Mouse (Mus musculus): ENCODE measurements at regions not wholly inside any gene's neighbourhood (a gene's known extent, or its start where the extent isn't known, plus 50 kb on each side); places are given as distances from the start of the nearest gene placed in this dataset.

DNA sequence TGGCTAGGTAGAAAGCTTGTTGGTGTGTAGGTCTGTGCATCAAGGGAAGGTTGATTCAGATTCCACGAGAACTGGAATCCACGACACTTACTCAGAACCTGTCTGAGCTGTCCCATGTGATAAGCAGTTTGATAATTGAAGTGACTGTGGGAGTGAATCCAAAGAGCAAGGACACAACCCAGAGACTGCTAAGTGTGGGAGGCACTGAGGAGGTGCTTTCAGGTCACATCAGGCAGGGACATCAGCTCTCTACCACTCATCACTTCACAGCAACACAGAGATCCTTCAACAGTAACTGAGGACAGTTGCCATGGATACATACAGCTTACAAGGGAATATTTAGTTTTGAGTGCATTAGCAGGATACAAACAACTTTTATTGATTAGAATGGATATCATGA lies 194.0 kb upstream of the Tet2 start:
- Histone ChIP-seq H3K4me1 (ENCODE audit: control insufficient read depth, insufficient read depth, low read length) (no peaks in the 10 kb centered on the region), H3K4me2 (ENCODE audit: low read depth, low read length) (no peak overlapping the region), H3K9ac (ENCODE audit: low read depth, low read length) (no peak overlapping the region), H3K27me3 (replicated peaks; ENCODE audit: control insufficient read depth, insufficient read depth, low read length) (no peaks in the 10 kb centered on the region), H3K36me3 (ENCODE audit: control insufficient read depth, insufficient read depth, low read length) (no peaks in the 10 kb centered on the region), H3K4me3 (ENCODE audit: low read length) (no peak overlapping the region), H3K9me3 (ENCODE audit: control insufficient read depth, low read length) (no peaks in the 10 kb centered on the region), H3K27ac (ENCODE audit: low read length) (no peak overlapping the region)
- ATAC-seq, result no peak
- 91% methylated on average over 2 of the region's 2 CpGs for WGBS

DNA sequence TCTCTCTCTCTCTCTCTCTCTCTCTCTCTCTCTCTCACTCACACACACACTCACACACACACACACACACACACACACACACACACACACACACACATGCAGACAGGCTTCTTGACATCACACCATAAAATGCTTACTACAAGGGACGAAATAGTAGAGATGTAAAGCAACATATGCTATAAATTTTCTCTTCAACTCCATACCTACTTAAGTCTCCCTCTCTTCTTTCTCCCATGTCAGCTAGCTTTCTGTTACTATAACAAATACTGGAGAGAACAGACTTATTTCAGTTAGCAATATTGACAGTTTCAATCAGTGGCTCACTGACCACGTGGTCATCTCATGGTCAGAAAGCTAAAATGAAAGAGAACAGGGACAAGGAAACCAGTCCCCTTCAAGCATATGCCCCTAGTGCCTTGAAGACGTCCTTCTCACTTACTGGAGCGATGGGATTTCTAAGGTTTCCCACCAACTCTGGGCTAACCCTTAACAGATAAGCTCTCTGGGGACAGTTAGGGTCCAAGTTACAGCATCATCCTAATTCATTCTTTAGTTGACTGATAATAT lies 199.7 kb upstream of the Tet2 start:
- no peak overlapping the region for H3K27ac ChIP-seq (ENCODE audit: low read length)
- H3K4me3 ChIP-seq (ENCODE audit: low read length), result no peak overlapping the region
- 82% methylated on average over 4 of the region's 4 CpGs for WGBS
- H3K4me2 ChIP-seq (ENCODE audit: low read depth, low read length), result no peak overlapping the region
- H3K27me3 ChIP-seq (replicated peaks; ENCODE audit: control insufficient read depth, insufficient read depth, low read length), result no peaks in the 10 kb centered on the region
- H3K9me3 ChIP-seq (ENCODE audit: control insufficient read depth, low read length), result no peaks in the 10 kb centered on the region
- no peak overlapping the region for H3K9ac ChIP-seq (ENCODE audit: low read depth, low read length)
- H3K36me3 ChIP-seq (ENCODE audit: control insufficient read depth, insufficient read depth, low read length), result no peaks in the 10 kb centered on the region
- H3K4me1 ChIP-seq (ENCODE audit: control insufficient read depth, insufficient read depth, low read length), result no peaks in the 10 kb centered on the region
- ATAC-seq, result no peak

DNA sequence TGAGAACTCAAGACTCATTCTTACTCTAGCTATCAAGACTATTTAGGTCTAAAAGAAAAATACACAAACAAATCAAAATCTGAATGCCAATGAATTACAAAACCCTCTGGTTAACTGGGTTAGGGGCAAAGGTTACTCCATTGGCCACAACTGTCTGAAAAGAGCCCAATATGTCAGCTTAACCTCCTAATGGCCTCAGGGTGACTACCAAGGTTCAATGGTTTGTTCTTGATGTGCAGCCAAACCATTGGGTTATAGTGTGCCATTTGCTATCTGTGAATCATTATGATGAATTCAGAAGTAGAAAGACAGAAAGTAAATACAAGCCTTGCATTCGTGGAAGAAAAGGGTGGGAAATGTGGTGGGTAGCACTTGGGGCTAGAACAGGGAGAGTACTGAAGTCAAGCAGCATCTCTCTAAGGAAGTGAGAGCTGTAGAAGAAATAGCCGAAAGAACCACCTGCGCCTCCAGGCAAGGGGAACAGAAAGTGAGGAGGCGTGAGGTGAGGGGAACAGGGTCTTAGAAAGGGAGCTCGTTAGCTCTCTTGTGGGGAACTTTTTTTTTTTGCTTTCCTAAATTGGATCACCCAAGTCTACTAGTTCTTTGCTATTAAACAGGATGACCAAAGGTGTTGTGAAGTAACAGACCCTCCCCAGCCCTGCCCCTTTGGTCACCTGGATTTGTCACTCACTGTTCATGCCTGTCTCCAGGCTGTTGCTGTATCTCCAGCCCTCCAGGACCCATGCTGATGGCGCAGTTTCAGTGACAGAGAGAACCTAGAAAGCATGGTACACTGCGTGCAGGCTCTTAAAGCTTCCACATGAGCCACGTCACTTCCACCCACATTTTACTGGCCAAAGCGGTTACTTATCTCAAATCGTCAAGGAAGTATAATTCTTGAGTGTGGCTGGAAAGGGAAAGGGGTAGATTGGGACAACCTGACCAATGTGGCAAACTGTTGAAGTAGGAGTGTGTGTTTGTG lies 204.1 kb upstream of the Tet2 start:
- Histone ChIP-seq H3K4me1 (ENCODE audit: control insufficient read depth, insufficient read depth, low read length) (peaks cover 3% of the 10 kb centered on the region; the same call in 1 of the 2 replicates), H3K4me3 (ENCODE audit: low read length) (no peak overlapping the region), H3K4me2 (ENCODE audit: low read depth, low read length) (no peak overlapping the region), H3K36me3 (ENCODE audit: control insufficient read depth, insufficient read depth, low read length) (no peaks in the 10 kb centered on the region), H3K9me3 (ENCODE audit: control insufficient read depth, low read length) (no peaks in the 10 kb centered on the region), H3K9ac (ENCODE audit: low read depth, low read length) (no peak overlapping the region), H3K27ac (ENCODE audit: low read length) (no peak overlapping the region), H3K27me3 (replicated peaks; ENCODE audit: control insufficient read depth, insufficient read depth, low read length) (no peaks in the 10 kb centered on the region)
- WGBS, result 87% methylated on average over 10 of the region's 10 CpGs
- no peak for ATAC-seq

DNA sequence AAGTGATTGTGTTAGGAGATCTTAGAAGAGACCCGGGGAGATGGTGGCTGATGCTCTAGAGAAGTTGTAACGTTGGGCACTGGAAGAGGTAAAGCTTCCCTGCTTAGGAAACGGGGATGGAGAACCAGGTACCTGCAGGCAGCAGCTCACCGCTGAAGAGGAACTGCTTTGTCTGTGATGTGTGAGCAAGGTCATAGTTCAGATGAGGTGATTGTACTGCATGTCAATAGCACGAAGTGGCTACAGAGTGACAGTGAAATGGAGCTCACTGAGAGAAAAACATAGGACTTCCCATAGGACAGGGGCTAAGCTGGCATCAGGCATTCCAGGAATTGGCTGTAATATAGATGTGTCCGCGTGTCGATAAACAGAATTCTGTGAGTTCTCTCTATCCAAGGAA lies 205.1 kb upstream of the Tet2 start:
- ATAC-seq, result no peak
- H3K27ac ChIP-seq (ENCODE audit: low read length), result no peak overlapping the region

DNA sequence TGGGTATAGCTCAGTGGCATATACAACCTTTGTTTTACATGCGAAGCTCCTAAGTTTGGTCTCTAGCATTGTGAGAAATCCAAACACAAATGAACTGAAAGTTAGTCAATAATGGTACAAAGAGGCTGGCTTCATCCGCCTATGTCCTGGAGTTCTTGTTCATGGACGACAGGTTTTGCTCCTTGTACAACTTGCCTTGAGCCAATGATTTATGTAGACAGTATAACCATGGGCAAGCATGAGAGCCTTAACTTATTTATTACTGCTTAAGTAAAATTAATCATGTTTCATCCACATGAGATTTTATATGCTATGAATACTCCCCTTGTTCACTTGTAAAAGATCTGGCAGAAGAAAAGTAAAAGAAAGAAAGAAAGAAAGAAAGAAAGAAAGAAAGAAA lies 205.7 kb upstream of the Tet2 start:
- no peak for ATAC-seq
- Histone ChIP-seq H3K4me1 (ENCODE audit: control insufficient read depth, insufficient read depth, low read length) (peaks cover 12% of the 10 kb centered on the region; the same call in 1 of the 2 replicates), H3K27me3 (replicated peaks; ENCODE audit: control insufficient read depth, insufficient read depth, low read length) (no peaks in the 10 kb centered on the region), H3K27ac (ENCODE audit: low read length) (no peak overlapping the region), H3K9me3 (ENCODE audit: control insufficient read depth, low read length) (no peaks in the 10 kb centered on the region), H3K4me2 (ENCODE audit: low read depth, low read length) (no peak overlapping the region), H3K36me3 (ENCODE audit: control insufficient read depth, insufficient read depth, low read length) (no peaks in the 10 kb centered on the region), H3K4me3 (ENCODE audit: low read length) (no peak overlapping the region), H3K9ac (ENCODE audit: low read depth, low read length) (no peak overlapping the region)
- 77% methylated on average over 3 of the region's 3 CpGs for WGBS

More for the DNA sequence above, 205.1 kb upstream of the Tet2 start:
- Histone ChIP-seq H3K9ac (ENCODE audit: low read depth, low read length) (no peak overlapping the region), H3K4me3 (ENCODE audit: low read length) (no peak overlapping the region), H3K27me3 (replicated peaks; ENCODE audit: control insufficient read depth, insufficient read depth, low read length) (no peaks in the 10 kb centered on the region), H3K9me3 (ENCODE audit: control insufficient read depth, low read length) (no peaks in the 10 kb centered on the region), H3K4me2 (ENCODE audit: low read depth, low read length) (no peak overlapping the region), H3K36me3 (ENCODE audit: control insufficient read depth, insufficient read depth, low read length) (no peaks in the 10 kb centered on the region), H3K4me1 (ENCODE audit: control insufficient read depth, insufficient read depth, low read length) (peaks cover 11% of the 10 kb centered on the region; the same call in 1 of the 2 replicates)
- WGBS, result 80% methylated on average over 8 of the region's 8 CpGs

DNA sequence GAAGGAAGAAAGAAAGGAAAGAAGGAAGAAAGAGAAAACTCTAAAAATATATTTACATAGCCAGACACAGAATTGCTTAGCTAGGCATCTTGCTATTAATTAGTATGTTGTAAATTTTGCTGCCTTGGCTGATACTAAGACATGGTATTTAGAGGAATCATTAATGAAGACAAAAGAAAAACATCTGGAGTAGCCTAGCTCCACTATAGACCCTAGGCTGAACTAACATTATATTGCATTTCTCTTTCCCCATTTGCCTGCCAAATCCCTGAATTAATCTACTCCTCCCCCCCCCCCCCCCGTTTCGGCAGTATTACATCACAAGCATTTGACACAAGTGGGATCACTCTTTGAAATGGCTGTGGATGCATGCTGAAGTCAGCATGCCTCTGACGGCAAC lies 206.1 kb upstream of the Tet2 start:
- Histone ChIP-seq H3K4me2 (ENCODE audit: low read depth, low read length) (no peak overlapping the region), H3K9ac (ENCODE audit: low read depth, low read length) (no peak overlapping the region), H3K27me3 (replicated peaks; ENCODE audit: control insufficient read depth, insufficient read depth, low read length) (no peaks in the 10 kb centered on the region), H3K4me3 (ENCODE audit: low read length) (no peak overlapping the region), H3K9me3 (ENCODE audit: control insufficient read depth, low read length) (no peaks in the 10 kb centered on the region), H3K27ac (ENCODE audit: low read length) (no peak overlapping the region), H3K4me1 (ENCODE audit: control insufficient read depth, insufficient read depth, low read length) (peaks cover 12% of the 10 kb centered on the region; the same call in 1 of the 2 replicates), H3K36me3 (ENCODE audit: control insufficient read depth, insufficient read depth, low read length) (no peaks in the 10 kb centered on the region)
- peak; percentile 40; the same call in 1 of the 2 replicates for ATAC-seq
- WGBS, result 46% methylated on average over 3 of the region's 3 CpGs

DNA sequence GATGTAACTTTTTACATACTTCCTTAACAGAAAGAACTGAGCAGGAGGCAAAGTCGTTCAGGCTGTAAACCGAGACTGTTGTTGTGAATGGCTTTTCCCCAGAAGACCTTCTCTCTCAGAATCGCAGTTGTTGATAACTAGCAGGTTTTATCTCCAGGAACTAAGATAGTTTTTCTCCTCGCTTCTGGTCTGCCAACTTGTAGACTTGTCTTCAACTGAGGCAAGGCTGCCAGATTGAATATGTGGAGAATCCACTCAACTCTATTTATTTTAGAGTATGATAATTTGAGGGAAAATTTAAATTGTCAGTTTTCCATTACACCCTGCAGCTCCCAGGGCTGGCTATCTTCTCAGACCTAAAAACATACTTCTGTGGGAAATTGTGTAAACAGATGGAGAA lies 206.6 kb upstream of the Tet2 start:
- Histone ChIP-seq H3K4me3 (ENCODE audit: low read length) (no peak overlapping the region), H3K9me3 (ENCODE audit: control insufficient read depth, low read length) (no peaks in the 10 kb centered on the region), H3K27ac (ENCODE audit: low read length) (no peak overlapping the region), H3K4me1 (ENCODE audit: control insufficient read depth, insufficient read depth, low read length) (peaks cover 12% of the 10 kb centered on the region; the same call in 1 of the 2 replicates), H3K36me3 (ENCODE audit: control insufficient read depth, insufficient read depth, low read length) (no peaks in the 10 kb centered on the region), H3K27me3 (replicated peaks; ENCODE audit: control insufficient read depth, insufficient read depth, low read length) (no peaks in the 10 kb centered on the region), H3K9ac (ENCODE audit: low read depth, low read length) (no peak overlapping the region), H3K4me2 (ENCODE audit: low read depth, low read length) (no peak overlapping the region)
- ATAC-seq, result no peak
- WGBS, result 32% methylated on average over 4 of the region's 4 CpGs

DNA sequence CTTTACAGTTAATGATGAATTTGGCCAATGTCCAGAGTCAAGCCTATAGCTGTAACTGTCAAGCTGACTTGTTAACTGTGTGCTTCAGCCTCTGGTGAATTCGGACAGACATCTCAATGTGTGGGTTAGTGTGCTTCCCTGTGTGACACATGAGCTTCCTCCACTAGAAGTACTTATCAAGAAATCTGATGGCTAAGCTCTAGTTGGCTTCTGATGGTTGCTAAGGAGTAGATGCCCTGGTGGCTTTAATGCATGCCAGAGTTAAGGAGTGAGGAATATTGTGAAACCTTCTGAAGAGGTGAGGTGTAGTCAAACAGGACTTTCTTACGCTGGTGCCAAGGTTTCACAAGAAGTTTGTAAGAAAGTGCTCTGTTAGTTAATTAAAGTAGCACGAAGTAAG lies 208.1 kb upstream of the Tet2 start:
- no peak for ATAC-seq
- Histone ChIP-seq H3K9ac (ENCODE audit: low read depth, low read length) (no peak overlapping the region), H3K4me1 (ENCODE audit: control insufficient read depth, insufficient read depth, low read length) (peaks cover 16% of the 10 kb centered on the region; the same call in 1 of the 2 replicates), H3K4me2 (ENCODE audit: low read depth, low read length) (no peak overlapping the region), H3K9me3 (ENCODE audit: control insufficient read depth, low read length) (no peaks in the 10 kb centered on the region), H3K4me3 (ENCODE audit: low read length) (no peak overlapping the region), H3K27me3 (replicated peaks; ENCODE audit: control insufficient read depth, insufficient read depth, low read length) (no peaks in the 10 kb centered on the region), H3K36me3 (ENCODE audit: control insufficient read depth, insufficient read depth, low read length) (no peaks in the 10 kb centered on the region), H3K27ac (ENCODE audit: low read length) (no peak overlapping the region)
- WGBS, result 79% methylated on average over 3 of the region's 3 CpGs

DNA sequence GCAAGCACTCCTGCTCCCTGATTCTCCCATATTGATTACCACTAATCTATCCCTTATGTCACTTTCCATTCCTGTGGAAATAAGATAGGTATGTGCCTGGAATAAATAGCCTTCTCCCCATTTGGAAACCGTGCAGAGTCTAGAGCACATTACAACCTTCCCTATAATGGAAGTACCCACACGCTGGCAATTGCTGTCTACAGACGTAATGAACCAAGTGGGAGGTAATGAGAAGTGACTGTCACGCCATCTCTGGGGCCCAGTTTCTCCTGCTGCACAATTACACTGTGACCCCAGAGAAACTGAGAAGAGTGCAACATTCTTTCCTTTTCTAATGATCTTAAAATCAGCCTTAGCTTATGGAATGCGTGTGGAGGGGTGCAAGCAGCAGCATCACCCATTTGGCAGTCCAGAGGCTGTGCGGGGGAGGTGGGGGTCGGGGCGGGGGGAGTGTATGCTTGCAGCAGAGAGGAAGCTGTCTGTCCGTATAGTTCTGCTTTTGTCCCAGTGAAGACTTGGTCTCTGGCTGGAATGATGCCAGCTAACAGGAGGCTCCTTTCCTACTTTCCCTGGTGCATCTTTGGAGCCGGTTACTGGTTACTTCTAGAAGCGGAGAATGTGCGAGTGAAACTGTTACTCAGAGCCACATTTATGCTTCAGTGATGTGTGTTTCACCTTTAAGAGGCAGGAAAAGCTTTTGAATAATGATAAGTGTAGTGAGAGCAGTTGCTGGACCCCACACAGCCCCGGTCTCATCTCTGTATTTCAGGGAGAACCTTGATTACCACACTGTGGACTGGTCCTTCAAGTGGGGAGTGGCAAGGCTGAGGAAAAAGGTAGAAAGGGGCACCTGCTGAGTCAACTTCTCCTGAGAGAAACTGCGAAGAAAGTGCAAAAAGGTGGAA lies 209.3 kb upstream of the Tet2 start:
- H3K4me3 ChIP-seq (ENCODE audit: low read length), result no peak overlapping the region
- peaks cover 16% of the 10 kb centered on the region; the same call in 1 of the 2 replicates for H3K4me1 ChIP-seq (ENCODE audit: control insufficient read depth, insufficient read depth, low read length)
- H3K27me3 ChIP-seq (replicated peaks; ENCODE audit: control insufficient read depth, insufficient read depth, low read length), result no peaks in the 10 kb centered on the region
- H3K9ac ChIP-seq (ENCODE audit: low read depth, low read length), result no peak overlapping the region
- ATAC-seq, result no peak
- no peaks in the 10 kb centered on the region for H3K36me3 ChIP-seq (ENCODE audit: control insufficient read depth, insufficient read depth, low read length)
- no peaks in the 10 kb centered on the region for H3K9me3 ChIP-seq (ENCODE audit: control insufficient read depth, low read length)
- no peak overlapping the region for H3K27ac ChIP-seq (ENCODE audit: low read length)
- H3K4me2 ChIP-seq (ENCODE audit: low read depth, low read length), result no peak overlapping the region
- WGBS, result 42% methylated on average over 14 of the region's 14 CpGs

Measured in intestine, embryonic 16.5 days (tissue).